Mouse (Mus musculus) mouse trophoblast stem cell (cell line): ENCODE results near the gene Adh7.

ENCODE experiments used
- in situ Hi-C, 2 experiments: fragments of 300-500 bp; cut with MseI, MboI; formaldehyde crosslinking; loops; 2 replicates in 1 of 2; 3 replicates in 1 of 2; pipeline ENCODE4 v1.15.1; 2025

The Adh7 gene

GRCm38 (mm10) chr3:138248011-138248410 lies 30.5 kb downstream of the Adh7 start:
- in situ Hi-C loops, result no loop called here

- in situ Hi-C loops, result no loop called here
These were observed 31.2 kb downstream of the Adh7 start for GRCm38 (mm10) chr3:138248746-138249145.

GRCm38 (mm10) chr3:138251156-138251555 lies 33.6 kb downstream of the Adh7 start:
- in situ Hi-C loops, result no loop called here

GRCm38 (mm10) chr3:138254205-138254604 lies 36.6 kb downstream of the Adh7 start:
- in situ Hi-C loops, result no loop called here

- in situ Hi-C loops, result no loop called here
These were observed 37.8 kb downstream of the Adh7 start for GRCm38 (mm10) chr3:138255366-138255765.

GRCm38 (mm10) chr3:138255780-138256550 lies 38.4 kb downstream of the Adh7 start:
- in situ Hi-C loops, result no loop called here

GRCm38 (mm10) chr3:138260721-138261669 lies 43.4 kb downstream of the Adh7 start, which contains the start of gene Adh1:
Adh1 (plus strand) TSS chr3:138260991.
- in situ Hi-C loops, result no loop called here

- in situ Hi-C loops, result no loop called here
These were observed 45.0 kb downstream of the Adh7 start for GRCm38 (mm10) chr3:138262568-138262967.

- in situ Hi-C loops, result no loop called here
These were observed 45.8 kb downstream of the Adh7 start for GRCm38 (mm10) chr3:138263154-138263930.

GRCm38 (mm10) chr3:138264648-138265047 lies 47.1 kb downstream of the Adh7 start:
- in situ Hi-C loops, result no loop called here

- in situ Hi-C loops, result no loop called here
These were observed 52.9 kb downstream of the Adh7 start for GRCm38 (mm10) chr3:138270507-138270906.

- in situ Hi-C loops, result no loop called here
These were observed 53.7 kb downstream of the Adh7 start for GRCm38 (mm10) chr3:138271297-138271696.

GRCm38 (mm10) chr3:138273080-138273479 lies 55.5 kb downstream of the Adh7 start:
- in situ Hi-C loops, result no loop called here

GRCm38 (mm10) chr3:138275100-138275499 lies 57.5 kb downstream of the Adh7 start:
- in situ Hi-C loops, result no loop called here

- in situ Hi-C loops, result no loop called here
These were observed 65.0 kb downstream of the Adh7 start for GRCm38 (mm10) chr3:138282556-138282955.
